Mouse (Mus musculus): ENCODE results near the gene Tenm2.
A peak's percentile ranks its signal among the peaks of the same experiment; 100 is the strongest.

Tenm2 gene

DNA sequence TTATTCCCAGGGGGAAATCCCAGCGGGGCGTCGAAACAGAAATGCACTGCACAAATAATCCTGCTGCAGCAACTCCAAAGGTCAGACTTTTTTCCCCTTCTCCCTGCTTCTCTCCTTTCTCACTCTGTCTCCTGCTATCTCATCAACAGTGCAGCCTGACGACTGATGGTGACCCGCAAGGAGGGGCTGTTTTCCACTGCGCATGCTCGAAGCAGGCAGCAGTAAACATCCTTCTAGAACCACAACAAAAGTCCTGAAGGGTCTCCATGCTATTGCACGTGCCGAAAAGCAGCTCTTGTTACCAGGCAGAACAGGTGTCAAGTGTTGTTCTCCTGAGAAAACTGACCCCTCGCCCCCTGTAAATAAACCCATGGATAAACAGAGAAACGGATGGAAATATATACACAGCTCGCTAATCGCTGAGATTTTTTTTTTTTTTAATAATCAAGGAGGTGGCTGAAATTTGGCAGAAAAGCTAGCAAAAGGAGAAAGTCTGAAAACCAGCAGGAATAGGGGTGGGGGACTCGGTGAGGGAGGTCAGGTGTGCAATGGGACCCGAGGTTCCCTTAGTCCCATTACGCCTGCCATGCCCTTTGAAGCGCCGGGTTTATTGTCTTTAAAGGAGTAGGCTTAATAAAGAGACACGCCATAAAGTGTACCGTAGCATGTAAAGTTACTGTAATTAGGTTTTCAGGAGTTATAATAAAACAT is 958.4 kb downstream of the Tenm2 start:
- DNase-seq (ENCODE audit: low spot score) = no peak

DNA sequence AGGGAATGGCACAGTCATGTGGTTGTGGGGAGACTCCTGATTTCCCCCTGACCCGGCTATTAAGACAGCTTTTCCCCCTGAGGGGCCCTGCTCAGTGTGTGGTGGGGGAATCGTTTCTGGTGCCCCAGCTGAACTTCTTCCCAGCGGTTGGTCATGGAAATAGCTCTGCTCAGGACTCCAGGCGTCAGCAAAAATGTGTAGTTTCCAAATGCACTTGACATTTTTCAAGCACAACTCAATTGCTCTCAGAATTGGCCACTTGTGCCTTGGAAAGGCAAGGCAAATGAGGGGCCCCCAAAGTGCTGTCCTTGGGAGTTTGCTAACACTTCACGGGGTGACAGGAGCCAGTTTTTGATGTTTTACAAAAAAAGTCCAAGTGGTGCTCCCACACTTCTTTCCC is 959.7 kb downstream of the Tenm2 start:
- no peak for DNase-seq (ENCODE audit: low spot score)

DNA sequence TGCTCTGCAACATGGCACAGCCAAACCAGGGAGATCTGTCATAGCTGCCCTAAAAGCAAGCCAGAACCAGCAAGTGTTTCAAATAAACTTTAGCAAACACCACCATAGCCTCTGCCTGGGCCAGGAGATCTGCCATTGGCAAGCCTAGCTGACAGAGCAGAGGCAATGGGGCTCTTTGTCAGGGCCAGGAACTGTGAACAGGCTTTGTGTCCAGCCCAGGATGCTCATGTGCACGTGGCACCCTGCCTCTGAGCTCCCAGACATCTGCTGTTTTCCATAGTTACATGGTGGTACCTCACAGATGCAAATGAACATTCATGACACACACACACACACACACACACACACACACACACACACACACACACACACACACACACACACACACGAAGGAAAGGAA is 963.6 kb downstream of the Tenm2 start:
- DNase-seq (ENCODE audit: low spot score) = no peak

DNA sequence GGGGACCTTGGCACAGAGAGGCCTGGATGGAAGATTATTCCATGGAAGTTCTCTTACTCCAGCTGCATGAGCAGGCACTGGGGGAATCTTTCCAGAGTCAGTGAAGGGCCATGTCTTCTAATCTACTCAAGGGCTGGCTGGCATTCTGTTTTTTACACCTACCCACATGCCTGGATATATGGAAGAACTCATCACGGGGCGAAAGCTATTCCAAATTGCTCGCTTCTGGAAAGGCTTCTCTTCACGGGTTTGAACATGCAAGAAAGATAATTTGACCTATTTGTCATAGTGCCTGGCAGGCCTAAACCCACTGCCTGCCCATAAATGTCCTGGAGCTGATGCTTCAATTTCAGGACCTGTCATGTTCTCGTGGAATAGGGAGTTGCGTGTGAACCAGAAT is 965.8 kb downstream of the Tenm2 start:
- no peak for DNase-seq (ENCODE audit: low spot score)

DNA sequence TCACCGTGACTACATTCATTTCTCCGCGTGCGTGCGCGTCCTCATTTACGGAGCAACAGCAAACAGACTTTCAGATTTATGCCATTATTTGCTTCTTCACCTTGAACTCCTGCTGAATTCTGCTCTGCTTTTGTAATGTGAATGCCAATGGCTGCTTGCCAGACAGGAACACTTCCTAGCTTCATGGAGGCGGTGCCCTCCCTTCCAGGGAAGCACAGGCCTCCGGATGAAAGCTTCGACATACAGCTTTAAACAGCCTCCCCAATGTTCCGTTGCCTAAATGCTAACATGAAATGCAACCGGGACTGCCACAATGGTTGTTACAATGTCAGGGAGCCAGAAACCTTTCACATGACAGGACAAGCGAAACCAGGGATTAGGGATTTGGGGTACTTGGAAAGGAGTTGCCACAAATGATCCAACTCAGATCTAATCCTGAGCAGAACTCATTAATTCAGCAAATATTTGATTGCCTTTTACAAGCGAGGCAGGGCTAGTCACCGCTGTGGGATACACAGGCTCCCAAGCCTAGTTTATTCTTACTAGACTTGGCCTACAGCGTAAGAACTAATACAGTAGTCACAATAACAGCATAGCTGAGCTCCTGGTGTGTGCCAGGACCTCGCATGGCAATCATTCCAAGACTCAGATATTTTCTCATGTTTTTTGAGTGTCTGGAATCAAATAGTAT is 970.8 kb downstream of the Tenm2 start:
- DNase-seq (ENCODE audit: low spot score) = no peak

DNA sequence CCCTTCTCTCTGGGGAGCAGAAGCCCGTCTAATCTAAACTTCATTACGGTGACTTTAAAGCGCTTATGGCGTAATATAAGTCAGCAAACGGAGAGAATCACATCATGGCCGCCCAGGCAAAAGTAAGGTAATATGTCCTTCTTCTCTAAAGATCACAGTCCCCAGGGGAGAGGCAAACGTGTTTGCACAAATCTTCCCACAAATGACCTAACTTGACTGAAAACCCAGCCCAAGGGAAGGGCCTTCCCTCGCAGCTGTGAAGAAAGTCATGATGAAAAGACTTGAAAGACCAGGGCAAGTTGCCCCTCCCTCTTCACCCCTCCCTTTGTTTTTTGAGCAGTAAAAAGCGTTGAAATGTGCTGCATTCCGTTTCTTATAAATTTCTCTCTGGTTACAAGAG is 971.9 kb downstream of the Tenm2 start:
- no peak for DNase-seq (ENCODE audit: low spot score)

DNA sequence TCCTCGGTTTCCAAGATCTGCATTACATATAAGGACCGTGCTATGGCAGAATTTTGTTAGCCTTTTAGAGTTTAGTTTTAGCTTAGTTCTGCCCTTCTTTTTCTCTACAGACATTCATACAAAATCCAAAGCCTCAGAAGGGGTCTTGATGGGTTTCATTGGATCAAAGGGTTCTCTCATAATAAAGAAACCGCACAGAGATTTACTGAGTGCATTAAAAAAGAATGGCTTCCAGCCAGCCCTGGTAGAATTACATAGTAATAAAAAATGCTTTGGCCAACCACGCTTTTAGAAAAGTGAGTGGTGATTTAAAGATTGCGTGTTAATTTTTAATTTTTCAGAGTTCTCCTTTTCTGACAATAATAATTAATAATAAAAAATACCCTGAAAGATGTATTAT is 978.6 kb downstream of the Tenm2 start:
- DNase-seq (ENCODE audit: low spot score) = no peak

DNA sequence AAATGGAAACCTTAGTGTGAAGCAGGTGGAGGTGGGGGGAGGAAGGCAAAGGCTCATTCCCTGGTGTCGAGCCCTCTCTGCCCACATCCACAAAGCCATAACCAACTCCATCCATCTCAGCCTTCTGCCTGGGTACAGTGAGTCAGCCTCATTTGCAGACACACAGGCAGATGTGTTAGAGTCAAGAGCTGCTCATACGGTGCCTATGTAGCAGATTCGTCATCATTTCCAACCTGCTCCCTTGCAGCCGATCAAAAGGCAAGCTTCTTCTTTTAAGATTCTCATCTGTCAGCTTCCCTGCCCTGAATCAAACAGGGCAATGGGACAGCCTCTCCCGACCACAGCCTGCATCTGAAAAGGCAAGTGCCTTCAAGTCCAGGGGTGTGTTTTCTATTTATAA is 979.0 kb downstream of the Tenm2 start:
- no peak for DNase-seq (ENCODE audit: low spot score)

DNA sequence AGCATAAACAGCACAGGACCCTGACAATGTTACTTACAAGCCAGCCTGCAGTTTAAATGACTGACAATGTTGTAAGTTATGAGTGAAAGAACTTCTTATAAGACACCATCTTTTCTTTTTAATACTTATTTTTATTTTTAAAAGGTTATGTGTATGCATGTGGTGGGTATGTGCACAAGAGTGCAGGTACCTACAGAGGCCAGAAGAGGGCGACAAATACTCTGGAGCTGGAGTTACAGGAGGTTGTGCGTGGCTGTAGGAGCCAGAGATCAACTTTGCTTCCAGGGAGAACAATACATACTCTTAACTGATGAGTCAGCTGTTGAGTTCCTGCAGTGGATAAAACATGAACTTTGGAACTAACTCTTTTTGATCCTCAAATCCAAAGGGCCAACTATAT is 981.7 kb downstream of the Tenm2 start:
- DNase-seq (ENCODE audit: low spot score) = no peak

DNA sequence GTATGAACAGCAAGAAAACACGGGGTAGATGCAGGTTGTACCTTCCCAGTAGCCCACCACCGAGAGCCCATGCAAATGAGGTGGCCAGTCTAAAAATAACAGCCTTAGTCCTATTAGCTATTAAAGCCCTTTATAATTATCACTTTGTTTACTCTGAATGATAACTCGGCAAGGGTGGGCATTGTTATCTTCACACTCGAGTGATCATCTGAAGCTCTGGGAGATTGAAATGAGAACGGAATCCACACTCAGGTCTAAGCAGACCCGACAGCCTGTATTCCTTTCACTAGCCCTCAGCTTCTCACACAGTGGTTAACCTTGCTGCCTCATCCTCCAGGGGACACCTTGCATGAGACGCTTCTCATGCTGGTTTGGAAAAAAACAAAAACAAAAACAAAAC is 985.7 kb downstream of the Tenm2 start:
- DNase-seq (ENCODE audit: low spot score) = no peak

DNA sequence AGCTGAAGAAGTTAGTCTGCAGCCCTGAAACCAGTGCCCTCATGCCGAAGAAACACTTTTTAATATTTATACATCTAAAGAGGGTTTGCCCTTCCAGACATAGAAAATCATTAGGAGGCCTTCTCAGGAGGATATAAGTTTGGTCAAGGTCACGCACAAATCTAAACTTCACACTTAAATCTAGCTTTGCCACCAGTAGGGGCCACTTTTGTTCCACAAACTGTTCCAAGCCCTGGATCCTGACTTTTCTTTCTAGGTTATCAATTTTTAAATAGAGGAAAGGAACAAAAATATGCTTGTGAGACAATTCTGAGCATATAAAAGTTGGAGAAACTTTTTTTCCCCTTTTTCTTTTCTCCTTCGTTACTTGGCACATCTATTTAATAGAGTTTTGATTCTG is 989.6 kb downstream of the Tenm2 start:
- no peak for DNase-seq (ENCODE audit: low spot score)

DNA sequence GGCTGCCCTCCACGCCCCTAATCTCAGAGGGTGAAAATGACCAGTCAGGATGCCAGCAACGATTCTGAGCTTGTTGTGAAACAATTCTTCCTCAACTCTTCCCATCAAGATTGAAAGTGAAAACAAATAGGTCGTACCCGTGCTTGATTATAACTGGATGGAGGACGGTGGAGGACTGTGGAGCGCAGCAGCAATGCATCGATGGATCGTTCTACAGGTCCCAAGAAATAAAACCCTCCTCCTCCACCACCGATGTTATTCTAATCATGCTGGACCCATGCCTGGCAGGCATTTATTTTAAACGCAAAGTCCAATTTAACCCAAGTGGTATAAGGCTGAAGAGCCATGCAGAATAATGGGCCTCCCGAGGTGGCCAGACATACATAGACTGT is 991.3 kb downstream of the Tenm2 start:
- no peak for DNase-seq (ENCODE audit: low spot score)

DNA sequence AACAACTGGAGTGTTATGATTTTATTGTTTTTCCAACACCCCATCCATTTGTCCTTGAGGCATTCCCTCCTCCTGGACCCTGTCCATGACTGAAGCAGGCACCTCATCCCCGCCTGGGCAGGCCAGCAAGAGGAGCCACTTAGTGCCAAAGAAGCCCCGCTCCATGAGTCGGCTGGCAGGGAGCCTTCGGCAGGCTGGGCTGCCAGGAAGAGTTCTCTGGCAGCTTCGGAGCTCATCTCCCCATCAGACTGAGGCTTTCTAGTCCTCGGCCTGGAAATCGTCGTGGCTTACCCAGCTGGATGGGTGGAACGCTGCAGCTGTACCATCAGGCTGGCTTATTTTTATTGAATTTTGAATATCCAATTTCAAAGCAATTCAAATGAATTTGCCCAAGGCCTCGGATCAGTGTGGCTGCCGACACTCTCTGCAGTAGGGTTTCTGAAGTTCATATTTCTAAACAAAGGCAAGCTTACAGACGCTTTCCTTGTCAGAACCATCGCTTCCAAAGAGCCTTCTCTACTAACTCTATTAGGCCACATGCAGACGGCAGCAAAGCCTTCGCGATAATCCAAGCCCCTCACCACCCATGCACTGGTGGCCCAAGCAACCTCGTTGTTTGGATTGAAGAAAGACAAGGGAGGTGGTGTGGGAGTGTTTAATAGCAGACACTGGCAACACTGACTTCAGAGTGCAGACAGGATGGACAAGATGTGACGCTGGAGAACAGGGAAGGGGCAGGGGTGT is 991.8 kb downstream of the Tenm2 start:
- no peak for DNase-seq (ENCODE audit: low spot score)

DNA sequence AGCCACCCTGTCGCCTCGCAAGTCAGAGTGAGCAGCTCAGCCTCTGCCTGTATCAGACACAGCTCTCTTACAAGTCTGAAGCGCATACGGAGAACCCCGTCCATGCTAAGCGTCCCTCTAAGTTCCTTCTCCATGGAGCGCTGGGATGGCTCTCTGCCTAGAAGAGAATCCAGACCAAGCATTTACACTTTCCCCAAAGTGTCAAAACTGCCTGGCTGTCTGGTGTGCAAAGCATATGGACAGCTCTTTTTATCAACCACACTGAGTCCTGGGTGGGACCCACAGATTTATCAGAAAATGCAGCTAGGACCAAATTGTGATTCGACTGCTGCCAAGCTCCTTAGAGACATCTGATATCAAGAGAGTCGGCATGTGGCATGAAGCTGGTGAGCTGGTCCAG is 996.9 kb downstream of the Tenm2 start:
- DNase-seq (ENCODE audit: low spot score) = no peak

DNA sequence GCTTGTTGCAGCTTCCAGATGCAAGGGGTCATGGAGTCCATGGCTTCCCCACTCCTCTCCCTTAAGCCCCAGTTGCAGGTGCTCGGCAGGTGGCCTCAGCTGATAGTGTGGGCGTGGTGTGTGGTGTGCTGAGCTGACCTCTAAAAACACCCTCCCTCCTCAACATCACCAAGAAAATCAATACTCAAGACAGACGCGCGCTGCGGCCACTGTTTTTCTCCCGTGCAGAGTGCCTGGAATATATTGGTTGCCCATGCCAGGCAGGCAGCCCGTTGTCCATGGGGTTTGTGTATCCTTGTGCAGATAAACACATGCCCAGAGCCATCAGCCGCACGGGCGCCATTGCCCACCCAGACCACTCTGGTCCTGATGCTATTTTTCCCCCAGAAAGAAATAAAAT is 1007.1 kb downstream of the Tenm2 start:
- DNase-seq (ENCODE audit: low spot score) = no peak

DNA sequence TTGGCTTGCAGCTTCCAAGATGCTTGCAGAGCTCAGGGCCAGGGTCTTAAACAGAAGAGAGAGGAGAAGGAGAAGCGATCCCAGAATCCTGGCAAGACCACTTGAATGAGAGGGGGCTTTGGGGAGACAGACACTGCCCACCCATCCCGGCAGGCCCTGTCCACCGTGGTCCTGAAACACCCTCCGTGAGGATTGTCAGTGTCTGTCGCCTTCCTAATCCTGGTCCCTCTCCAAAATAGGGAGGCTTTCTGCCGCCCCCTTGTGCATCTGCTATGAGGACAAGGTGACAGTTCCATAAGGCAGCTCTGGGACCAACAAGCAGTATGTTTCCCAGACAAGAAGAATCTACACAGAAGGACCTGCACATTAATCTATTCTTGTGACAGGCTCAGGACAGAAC is 1007.6 kb downstream of the Tenm2 start:
- no peak for DNase-seq (ENCODE audit: low spot score)

DNA sequence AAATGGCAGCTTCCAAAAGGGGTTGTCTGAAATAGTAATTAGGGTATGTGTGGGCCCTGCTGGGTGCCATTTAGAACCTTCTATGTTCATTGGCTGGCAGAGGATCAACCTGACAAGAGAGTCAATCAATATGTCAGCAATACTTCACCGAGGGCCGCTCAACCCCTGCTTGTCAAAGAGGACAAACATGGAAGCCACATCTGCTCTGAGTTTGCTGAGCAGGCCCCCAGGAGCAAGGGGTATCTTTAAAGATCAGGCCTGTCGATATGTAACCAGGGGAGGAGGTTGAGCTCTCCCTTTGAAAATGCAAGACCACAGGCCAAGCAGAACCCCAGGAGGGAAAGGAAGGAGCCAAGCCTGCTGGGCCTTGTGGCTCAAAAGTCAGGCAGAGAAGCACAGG is 1009.7 kb downstream of the Tenm2 start:
- DNase-seq (ENCODE audit: low spot score) = no peak

DNA sequence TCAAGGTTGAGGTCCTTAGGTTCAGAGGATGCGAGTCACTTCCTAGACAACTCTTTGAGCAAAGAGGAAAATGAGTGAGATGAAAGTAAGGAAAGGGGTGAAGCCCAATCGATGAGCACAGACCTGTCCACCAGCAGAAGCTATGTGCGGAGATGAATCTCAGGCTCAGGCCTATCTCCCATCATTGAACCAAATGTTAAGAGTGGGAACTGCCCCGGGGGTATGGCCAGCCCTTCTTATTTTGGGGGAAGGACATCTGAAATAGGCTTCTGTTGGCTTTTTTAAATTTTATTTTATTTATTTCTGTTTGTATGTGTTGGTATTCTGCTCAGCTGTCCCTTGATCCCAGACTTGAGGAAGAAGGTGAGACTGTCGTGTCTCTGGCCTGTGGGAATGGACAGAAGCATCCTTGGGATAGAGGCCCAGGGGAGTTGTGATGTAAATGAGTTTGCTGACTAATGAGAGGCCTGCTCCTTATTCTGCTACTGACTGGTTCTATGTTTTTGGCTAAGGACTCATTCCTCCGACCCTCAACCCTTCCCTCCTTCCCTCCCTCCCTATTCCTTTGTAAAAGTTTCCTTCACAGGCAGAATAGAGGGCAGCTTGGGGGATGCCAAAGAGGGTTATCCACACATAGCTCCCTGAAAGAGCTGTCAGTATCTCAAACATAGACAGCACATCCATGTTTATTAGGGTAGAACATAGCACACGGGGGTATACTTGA is 1011.9 kb downstream of the Tenm2 start:
- DNase-seq (ENCODE audit: low spot score) = no peak

DNA sequence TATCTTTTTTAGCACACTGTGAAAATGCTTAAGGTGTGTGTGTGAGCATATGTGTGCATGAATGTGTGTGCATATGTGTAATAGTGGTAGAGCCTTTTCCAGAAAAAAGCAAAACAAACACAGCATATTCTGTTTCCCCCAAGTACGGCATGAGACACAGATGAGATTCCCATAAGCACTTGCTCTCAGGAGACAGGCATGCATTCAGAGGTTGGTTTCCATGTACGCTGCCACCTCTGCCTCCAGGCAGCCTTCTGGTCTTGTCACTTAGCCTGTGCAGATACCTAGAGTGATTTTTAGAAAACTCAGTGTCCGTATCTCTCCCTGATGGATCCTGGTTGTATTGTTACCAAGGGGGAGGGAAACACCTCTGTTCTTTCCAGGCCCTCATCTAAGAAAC is 1013.7 kb downstream of the Tenm2 start:
- DNase-seq (ENCODE audit: low spot score) = no peak

DNA sequence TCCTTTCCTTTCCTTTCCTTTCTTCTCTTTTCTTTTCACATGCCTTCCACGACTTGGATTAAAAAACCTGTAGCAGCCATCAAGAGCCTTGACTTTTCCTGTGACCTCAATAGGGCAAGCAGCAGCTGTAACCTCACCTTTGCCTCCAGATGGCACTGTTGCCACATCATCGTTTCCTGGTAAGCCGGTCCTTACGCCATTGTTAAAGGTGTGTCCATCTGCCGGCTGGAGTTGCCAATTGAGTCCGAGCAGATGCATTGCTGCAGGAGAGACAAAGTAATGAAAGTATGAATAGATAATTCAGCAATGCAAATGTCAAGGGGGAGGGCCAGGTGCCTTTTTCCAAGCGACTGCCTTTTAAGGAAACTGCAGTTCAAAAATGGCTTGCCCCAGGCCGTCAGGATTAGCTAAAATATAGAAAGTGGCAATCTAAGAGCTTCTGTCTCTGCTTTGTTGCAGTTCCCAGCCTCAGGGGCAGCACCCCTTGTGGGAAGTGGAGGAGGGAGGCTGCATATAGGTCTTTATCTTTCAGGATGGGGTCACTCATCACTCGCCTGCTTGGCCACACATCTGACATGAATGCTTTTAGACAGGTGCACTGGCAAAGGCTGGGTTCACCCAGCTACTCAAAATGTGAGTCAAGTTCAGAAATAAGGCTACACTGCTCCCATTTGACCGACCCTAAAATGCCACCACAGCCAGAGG is 1014.3 kb downstream of the Tenm2 start:
- DNase-seq (ENCODE audit: low spot score) = peak; percentile 69

DNA sequence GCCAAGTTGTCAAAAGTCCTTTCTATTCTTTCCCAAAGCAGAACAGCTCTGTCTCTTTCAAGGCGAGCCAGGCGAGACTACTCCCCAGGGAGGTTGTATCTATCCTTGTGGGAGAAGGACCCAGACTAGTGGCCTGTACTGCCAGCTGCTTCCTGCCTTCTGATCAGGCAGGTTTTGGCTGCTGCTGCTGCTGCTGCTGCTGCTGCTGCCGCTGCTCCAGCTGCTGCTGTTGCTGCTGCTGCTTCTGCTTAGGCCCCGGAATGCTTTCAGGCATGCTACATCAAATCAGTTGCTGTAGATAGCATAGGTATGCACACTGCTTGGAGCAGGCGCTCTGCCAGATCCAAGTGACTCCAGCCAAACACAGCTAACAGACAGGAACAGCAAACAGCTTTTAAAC is 1015.1 kb downstream of the Tenm2 start:
- DNase-seq (ENCODE audit: low spot score) = no peak

DNA sequence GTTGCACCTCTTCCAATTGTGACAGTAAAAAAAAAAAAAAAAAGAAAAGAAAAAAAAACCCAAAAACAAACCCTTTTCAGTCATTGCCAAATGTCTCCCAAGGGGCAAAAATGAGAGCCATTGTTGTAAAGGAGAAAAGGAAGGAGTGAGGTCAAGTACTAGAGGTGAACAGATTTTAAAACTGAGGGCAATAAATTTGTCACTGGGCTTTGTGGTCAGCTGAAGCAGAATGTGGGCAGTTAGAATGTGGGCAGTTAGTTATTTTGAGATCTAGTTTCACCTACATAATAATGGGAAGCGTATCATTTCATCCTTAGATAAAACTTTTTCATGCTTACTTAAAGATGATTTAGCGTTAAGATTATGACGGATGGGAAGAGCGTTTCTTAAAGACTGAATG is 1016.2 kb downstream of the Tenm2 start:
- DNase-seq (ENCODE audit: low spot score) = no peak

All from left cerebral cortex, adult 11 months (tissue).